Mouse (Mus musculus): ENCODE results near the gene Tmem97.

DNA sequence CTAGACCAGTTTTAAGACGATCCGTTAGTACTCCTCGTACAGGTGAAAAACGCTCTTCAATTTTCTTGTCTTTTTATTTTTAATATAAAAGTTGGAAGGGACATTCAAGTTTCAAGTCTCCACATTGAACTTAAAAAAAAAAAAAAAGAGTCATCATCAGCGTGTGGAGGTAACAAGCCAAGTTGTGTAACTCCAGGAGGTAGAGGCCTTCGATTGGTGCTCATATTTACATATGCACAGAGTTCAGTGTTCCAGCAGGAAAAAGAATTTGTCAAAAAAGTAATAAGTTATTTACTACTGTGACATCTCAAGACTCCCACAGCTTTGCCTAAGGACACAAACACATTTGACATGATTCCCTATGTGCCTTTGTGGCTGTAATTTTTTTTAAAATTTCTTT is 17.0 kb upstream of the Tmem97 start:
- TF ChIP-seq POLR2A (IDR thresholded peaks at IDR 0.05; ENCODE audit: borderline replicate concordance, insufficient read depth, low read length) (no peak), CTCF (IDR thresholded peaks at IDR 0.05; ENCODE audit: borderline replicate concordance, insufficient read depth, low read depth, low read length) (no peak)
